Mouse (Mus musculus): ENCODE results near the gene Mrc2.

GRCm38 (mm10) chr11:105264988-105265387 lies 27.5 kb upstream of the Mrc2 start:
- TF ChIP-seq CTCF (conservative IDR thresholded peaks at IDR 0.05 in 1 of 2, IDR thresholded peaks at IDR 0.05 in 1 of 2; ENCODE audit: low read depth in 2 of 2, low read length in 2 of 2) (no peak), USF1 (IDR thresholded peaks at IDR 0.05; ENCODE audit: low read depth, low read length) (no peak), POLR2A (IDR thresholded peaks at IDR 0.05; ENCODE audit: low read depth, low read length) (no peak), RAD21 (IDR thresholded peaks at IDR 0.05; ENCODE audit: low read depth, low read length) (no peak), KAT2A (IDR thresholded peaks at IDR 0.05; ENCODE audit: insufficient replicate concordance, low read length) (no peak), CHD1 (IDR thresholded peaks at IDR 0.05; ENCODE audit: low read depth, low read length) (no peak), MAFK (IDR thresholded peaks at IDR 0.05; ENCODE audit: insufficient replicate concordance, low read length) (no peak), IRF4 (IDR thresholded peaks at IDR 0.05; ENCODE audit: low read depth, low read length) (no peak), JUND (conservative IDR thresholded peaks at IDR 0.05; ENCODE audit: low read depth, low read length) (no peak)
